Mouse (Mus musculus) activated CD4-positive, CD25-positive, alpha-beta regulatory T cell, adult 4 months (primary cell): ENCODE measurements around the gene Rab11fip3. TPM values are rescaled to one million over a fixed set of nuclear protein-coding genes. Genes with fewer than 3 reads are reported as not detected.
A peak's percentile ranks its signal among the peaks of the same experiment; 100 is the strongest.

ENCODE experiments used
- ATAC-seq: one replicate; pipeline ENCODE4 v1.8.0; 2017
- polyA plus RNA-seq, 2 experiments: library from polyadenylated mRNA; unstranded; fragments of 100-300 nt; shearing (Covaris generic); gene quantifications; one replicate each; pipeline ENCODE4 v1.2.1; 2017

The Rab11fip3 gene
- polyA plus RNA-seq, 2 experiments from 2014 or later = 2.4 to 2.7 TPM

GRCm38 (mm10) chr17:26031583-26031982 is 37.8 kb downstream of the Rab11fip3 start:
- no peak for ATAC-seq

GRCm38 (mm10) chr17:26028261-26028660 is 41.1 kb downstream of the Rab11fip3 start:
- ATAC-seq = no peak

- no peak for ATAC-seq
These were observed 44.7 kb downstream of the Rab11fip3 start for GRCm38 (mm10) chr17:26024674-26025073.

GRCm38 (mm10) chr17:26023966-26024365 is 45.4 kb downstream of the Rab11fip3 start:
- no peak for ATAC-seq

- no peak for ATAC-seq
These were observed 46.2 kb downstream of the Rab11fip3 start for GRCm38 (mm10) chr17:26023181-26023580.

GRCm38 (mm10) chr17:26021728-26022341 is 47.5 kb downstream of the Rab11fip3 start:
- ATAC-seq = no peak

GRCm38 (mm10) chr17:26020848-26021347 is 48.5 kb downstream of the Rab11fip3 start:
- ATAC-seq = no peak

- no peak for ATAC-seq
These were observed 51.0 kb downstream of the Rab11fip3 start for GRCm38 (mm10) chr17:26018388-26018787.

GRCm38 (mm10) chr17:26017949-26018348 is 51.4 kb downstream of the Rab11fip3 start:
- no peak for ATAC-seq

- no peak for ATAC-seq
These were observed 52.3 kb downstream of the Rab11fip3 start for GRCm38 (mm10) chr17:26017021-26017420.

- ATAC-seq = no peak
These were observed 55.6 kb downstream of the Rab11fip3 start for GRCm38 (mm10) chr17:26013711-26014110.

- ATAC-seq = peak; percentile 77
These were observed 57.4 kb downstream of the Rab11fip3 start for GRCm38 (mm10) chr17:26011841-26012460.

GRCm38 (mm10) chr17:26009540-26009939 is 59.8 kb downstream of the Rab11fip3 start:
- ATAC-seq = peak; percentile 62

GRCm38 (mm10) chr17:26008787-26009186 is 60.6 kb downstream of the Rab11fip3 start:
- ATAC-seq = no peak

GRCm38 (mm10) chr17:26008331-26008730 is 61.0 kb downstream of the Rab11fip3 start:
- ATAC-seq = no peak

- ATAC-seq = no peak
These were observed 61.7 kb downstream of the Rab11fip3 start for GRCm38 (mm10) chr17:26007646-26008045.

- ATAC-seq = no peak
These were observed 63.5 kb downstream of the Rab11fip3 start for GRCm38 (mm10) chr17:26005731-26006450.

- no peak for ATAC-seq
These were observed 64.6 kb downstream of the Rab11fip3 start for GRCm38 (mm10) chr17:26004711-26005110.

- no peak for ATAC-seq
These were observed 65.5 kb downstream of the Rab11fip3 start for GRCm38 (mm10) chr17:26003864-26004263.

GRCm38 (mm10) chr17:25998425-25998824 is 70.9 kb downstream of the Rab11fip3 start:
- ATAC-seq = no peak

- no peak for ATAC-seq
These were observed 75.9 kb downstream of the Rab11fip3 start for GRCm38 (mm10) chr17:25993489-25993888.

GRCm38 (mm10) chr17:25992274-25992673 is 77.1 kb downstream of the Rab11fip3 start:
- ATAC-seq = no peak

GRCm38 (mm10) chr17:25990331-25990730 is 79.0 kb downstream of the Rab11fip3 start:
- no peak for ATAC-seq
